Mouse (Mus musculus): ENCODE results near the gene Ubash3a. TPM values are rescaled to one million over a fixed set of nuclear protein-coding genes. Genes with fewer than 3 reads are reported as not detected.

Ubash3a gene
- polyA plus RNA-seq, 1 experiment = not detected

DNA sequence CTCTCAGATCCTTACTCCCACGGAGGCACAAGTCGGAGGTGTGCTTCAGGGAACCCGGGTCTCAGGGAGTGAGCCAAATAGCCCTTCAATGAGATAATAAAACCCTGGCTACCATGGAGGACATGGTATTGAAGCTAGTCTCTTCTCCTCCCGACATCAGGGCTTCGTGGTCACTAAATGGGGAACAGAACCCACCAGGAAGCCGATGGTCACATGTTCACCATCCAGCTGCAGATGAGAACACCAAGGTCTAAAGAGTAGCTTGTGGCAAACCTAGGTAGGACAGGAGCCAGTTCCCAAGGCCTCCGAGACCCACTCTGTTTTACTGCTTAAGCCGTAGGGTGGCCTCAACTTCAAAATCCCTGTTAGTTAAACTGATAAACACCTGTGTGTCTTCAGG is 981 bp downstream of the Ubash3a start:
- H3K27ac ChIP-seq (ENCODE audit: insufficient read depth, low read depth, low read length) = no peak overlapping the region
- no peak overlapping the region for H3K4me3 ChIP-seq (ENCODE audit: insufficient read depth, low read depth, low read length)
- no peaks in the 10 kb centered on the region for H3K4me1 ChIP-seq (ENCODE audit: control insufficient read depth, insufficient read depth, low read length)
- TF ChIP-seq POLR2A (IDR thresholded peaks at IDR 0.05; ENCODE audit: insufficient read depth, low read depth, low read length) (no peak), CTCF (IDR thresholded peaks at IDR 0.05; ENCODE audit: insufficient read depth, low read depth, low read length) (no peak)
- 94% methylated on average over 8 of the region's 8 CpGs for WGBS

DNA sequence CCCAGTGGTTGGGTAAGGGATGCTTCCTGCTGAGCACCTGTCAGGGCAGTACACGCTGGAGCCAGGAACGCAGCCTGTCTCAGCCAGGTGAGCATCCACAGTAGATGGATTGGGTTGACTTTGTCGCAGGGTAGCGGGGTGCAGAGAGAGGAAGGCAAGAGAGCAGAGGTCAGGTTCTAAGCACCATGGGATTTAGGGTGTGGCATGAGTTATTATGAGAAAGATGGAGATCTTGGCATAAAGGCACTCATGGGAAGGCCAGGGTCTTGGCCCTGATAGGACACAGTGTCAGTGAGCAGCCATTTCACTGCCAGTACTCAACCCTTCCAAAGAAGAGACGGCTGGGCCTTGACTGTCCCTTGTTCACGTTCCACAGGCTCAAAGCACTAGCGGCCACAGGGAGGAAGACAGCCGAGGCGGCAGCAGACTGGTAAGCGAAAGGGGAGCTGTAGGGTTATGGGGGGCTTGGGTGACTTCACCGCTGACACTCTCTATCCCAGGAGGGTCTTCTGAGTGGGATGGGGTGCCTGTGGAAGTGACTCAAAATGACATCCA is 1.8 kb downstream of the Ubash3a start:
- no peak for TF ChIP-seq CTCF (IDR thresholded peaks at IDR 0.05; ENCODE audit: insufficient read depth, low read depth, low read length)
- no peak for TF ChIP-seq POLR2A (IDR thresholded peaks at IDR 0.05; ENCODE audit: insufficient read depth, low read depth, low read length)
- Histone ChIP-seq H3K27ac (ENCODE audit: insufficient read depth, low read depth, low read length) (no peak overlapping the region), H3K4me3 (ENCODE audit: insufficient read depth, low read depth, low read length) (no peak overlapping the region), H3K4me1 (ENCODE audit: control insufficient read depth, insufficient read depth, low read length) (no peaks in the 10 kb centered on the region)
- 96% methylated on average over 11 of the region's 11 CpGs for WGBS

DNA sequence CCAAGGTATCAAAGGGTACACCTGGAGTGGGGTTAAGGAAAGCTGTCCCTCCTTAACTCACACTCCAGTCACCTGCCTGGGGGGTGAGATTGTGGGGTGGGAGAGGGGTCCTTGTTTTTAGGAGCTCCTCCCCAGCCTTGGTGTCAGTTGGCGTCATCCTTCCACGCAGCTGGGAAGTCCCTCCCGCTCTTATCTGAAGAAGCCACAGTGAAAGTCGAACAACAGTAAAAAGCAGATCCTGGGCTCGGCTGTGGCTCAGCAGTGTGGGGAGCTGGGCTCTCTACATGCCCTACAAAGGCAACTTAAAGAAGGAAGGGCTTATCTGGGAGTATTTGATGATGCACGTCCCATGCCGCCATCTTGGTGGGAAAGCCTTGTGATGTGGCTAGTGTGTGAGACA is 2.6 kb downstream of the Ubash3a start:
- no peak for TF ChIP-seq CTCF (IDR thresholded peaks at IDR 0.05; ENCODE audit: insufficient read depth, low read depth, low read length)
- no peak for TF ChIP-seq POLR2A (IDR thresholded peaks at IDR 0.05; ENCODE audit: insufficient read depth, low read depth, low read length)
- 93% methylated on average over 7 of the region's 7 CpGs for whole genome bisulfite sequencing
- Histone ChIP-seq H3K4me3 (ENCODE audit: insufficient read depth, low read depth, low read length) (no peak overlapping the region), H3K4me1 (ENCODE audit: control insufficient read depth, insufficient read depth, low read length) (no peaks in the 10 kb centered on the region), H3K27ac (ENCODE audit: insufficient read depth, low read depth, low read length) (no peak overlapping the region)

DNA sequence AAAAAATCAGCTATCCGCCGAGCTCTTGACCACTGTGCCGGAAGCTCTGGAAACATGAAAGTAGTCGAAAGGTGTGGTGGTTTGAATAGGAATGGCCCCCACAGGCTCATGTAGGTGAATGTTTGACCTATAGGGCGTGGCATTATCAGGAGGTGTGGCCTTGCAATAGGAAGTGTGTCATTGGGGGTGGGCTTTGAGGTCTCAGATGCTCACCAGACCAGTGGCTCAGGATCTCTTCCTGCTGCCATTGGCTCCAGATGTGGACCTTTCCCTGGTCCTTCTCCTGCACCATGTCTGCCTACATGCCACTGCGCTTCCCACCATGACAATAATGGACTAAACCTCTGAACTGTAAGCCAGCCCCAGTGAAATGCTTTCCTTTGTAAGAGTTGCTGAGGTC is 4.2 kb downstream of the Ubash3a start:
- WGBS = 91% methylated on average over 6 of the region's 6 CpGs
- Histone ChIP-seq H3K4me3 (ENCODE audit: insufficient read depth, low read depth, low read length) (no peak overlapping the region), H3K27ac (ENCODE audit: insufficient read depth, low read depth, low read length) (no peak overlapping the region), H3K4me1 (ENCODE audit: control insufficient read depth, insufficient read depth, low read length) (no peaks in the 10 kb centered on the region)
- TF ChIP-seq POLR2A (IDR thresholded peaks at IDR 0.05; ENCODE audit: insufficient read depth, low read depth, low read length) (no peak), CTCF (IDR thresholded peaks at IDR 0.05; ENCODE audit: insufficient read depth, low read depth, low read length) (no peak)

DNA sequence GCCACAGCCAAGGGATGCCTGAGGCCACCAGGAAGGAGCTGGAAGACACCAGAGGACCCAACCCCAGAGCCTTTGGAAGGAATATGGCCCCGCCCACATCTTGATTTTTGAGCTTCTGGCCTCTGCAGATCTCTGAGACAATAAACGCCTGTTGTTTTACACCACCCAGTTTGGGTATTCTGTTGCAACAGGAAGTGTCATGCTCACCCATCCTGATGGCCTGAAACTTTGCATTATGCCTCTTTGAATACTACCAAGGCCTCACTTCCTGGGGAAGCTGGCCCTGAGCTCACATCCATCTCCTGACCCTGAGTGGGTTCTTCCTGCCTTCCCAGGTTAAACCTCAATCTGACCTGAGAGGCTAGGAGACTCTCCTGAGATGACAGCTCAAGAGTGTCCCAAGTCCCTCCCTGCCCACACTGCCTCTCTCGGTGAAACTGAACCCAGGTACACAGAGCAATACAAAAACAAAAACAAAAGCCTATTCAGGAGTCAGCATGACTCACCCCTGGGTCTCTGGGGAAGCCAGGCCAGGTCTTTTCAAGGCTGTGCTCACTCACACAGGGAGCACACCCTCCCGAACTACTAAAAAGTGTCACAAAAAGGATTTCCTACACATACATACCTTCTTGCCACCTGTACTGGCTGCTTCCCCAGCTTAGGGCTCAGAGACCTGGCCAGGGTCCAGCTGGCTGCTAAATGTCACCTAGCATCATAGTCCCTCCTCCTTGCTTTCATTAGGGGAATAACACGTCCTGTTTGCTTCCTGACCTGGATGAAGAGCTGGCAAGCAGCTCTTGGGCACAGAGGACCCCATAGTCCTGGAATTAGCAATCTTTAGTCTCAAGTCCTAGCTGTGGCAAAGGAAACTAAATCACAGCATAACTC is 8.6 kb downstream of the Ubash3a start:
- H3K4me3 ChIP-seq (ENCODE audit: insufficient read depth, low read depth, low read length) = no peak overlapping the region
- WGBS = 70% methylated on average over 5 of the region's 5 CpGs
- no peaks in the 10 kb centered on the region for H3K4me1 ChIP-seq (ENCODE audit: control insufficient read depth, insufficient read depth, low read length)
- no peak overlapping the region for H3K27ac ChIP-seq (ENCODE audit: insufficient read depth, low read depth, low read length)
- no peak for TF ChIP-seq POLR2A (IDR thresholded peaks at IDR 0.05; ENCODE audit: insufficient read depth, low read depth, low read length)
- TF ChIP-seq CTCF (IDR thresholded peaks at IDR 0.05; ENCODE audit: insufficient read depth, low read depth, low read length) = no peak

DNA sequence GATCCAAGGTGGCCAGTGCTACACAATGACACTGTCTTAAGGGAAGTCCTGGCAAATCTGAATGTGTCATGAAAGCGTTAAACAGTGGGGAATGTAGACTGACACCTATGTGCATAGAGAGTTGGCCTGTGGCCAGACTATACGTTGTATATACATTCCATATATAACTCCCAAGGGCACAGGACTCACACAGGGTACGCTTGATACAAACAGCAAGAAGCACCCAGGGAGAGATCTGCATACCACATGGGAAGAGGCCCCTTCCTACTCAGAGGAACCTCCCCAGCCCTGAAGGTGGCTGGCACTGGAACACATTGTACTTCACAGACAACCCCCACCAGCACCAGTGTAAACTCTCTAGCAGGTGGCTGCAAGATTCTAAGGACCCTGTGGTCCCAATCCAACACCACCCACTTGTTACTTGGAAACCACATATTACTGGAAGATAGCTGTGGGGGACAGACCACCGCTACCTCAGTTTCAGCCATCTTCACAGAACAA is 15.2 kb downstream of the Ubash3a start:
- WGBS = 81% methylated on average over 4 of the region's 4 CpGs
- Histone ChIP-seq H3K27ac (ENCODE audit: insufficient read depth, low read depth, low read length) (no peak overlapping the region), H3K4me1 (ENCODE audit: control insufficient read depth, insufficient read depth, low read length) (peaks cover 2% of the 10 kb centered on the region; the same call in 1 of the 2 replicates), H3K4me3 (ENCODE audit: insufficient read depth, low read depth, low read length) (no peak overlapping the region)
- no peak for TF ChIP-seq POLR2A (IDR thresholded peaks at IDR 0.05; ENCODE audit: insufficient read depth, low read depth, low read length)
- no peak for TF ChIP-seq CTCF (IDR thresholded peaks at IDR 0.05; ENCODE audit: insufficient read depth, low read depth, low read length)

DNA sequence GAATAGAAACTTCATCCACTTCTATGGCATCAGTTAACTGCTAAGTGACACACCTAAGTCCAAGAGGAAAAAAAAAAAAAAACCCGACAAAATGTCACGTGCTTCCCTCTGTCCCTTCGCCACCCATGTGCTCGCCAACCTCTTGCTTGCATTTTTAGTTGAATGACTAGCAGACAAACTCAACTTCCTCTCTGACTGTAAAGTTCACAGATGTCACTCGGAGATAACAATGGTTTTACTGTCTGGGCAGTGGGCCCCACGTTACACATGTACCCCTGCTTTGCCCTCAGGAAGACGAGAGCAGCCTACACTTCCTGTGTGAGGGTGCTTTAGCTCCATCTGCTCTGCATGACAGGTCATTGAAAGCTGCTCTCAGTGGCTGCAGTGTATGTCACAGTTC is 16.2 kb downstream of the Ubash3a start:
- H3K4me1 ChIP-seq (ENCODE audit: control insufficient read depth, insufficient read depth, low read length) = peaks cover 2% of the 10 kb centered on the region; the same call in 1 of the 2 replicates
- no peak overlapping the region for H3K27ac ChIP-seq (ENCODE audit: insufficient read depth, low read depth, low read length)
- 78% methylated on average over 7 of the region's 7 CpGs for WGBS
- no peak overlapping the region for H3K4me3 ChIP-seq (ENCODE audit: insufficient read depth, low read depth, low read length)
- no peak for TF ChIP-seq POLR2A (IDR thresholded peaks at IDR 0.05; ENCODE audit: insufficient read depth, low read depth, low read length)

DNA sequence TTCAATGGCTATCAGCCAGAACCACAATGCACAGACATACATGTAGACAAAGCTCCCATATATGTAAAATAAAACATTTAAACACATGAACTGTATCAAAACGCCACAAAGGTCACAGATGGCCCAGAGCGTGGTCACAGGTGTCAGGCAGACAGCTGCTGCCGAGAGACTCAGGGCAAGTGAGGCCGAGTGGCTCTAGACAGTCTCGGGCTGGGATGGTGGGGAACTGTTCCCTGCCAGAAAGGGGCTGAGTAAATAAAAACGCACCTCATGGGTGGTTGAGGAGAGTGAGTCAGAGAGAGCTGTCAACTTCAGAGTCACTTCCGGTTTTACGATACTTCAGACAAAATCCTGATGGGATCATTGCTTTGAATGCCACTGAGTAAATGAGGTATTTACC is 16.9 kb downstream of the Ubash3a start:
- no peak for TF ChIP-seq POLR2A (IDR thresholded peaks at IDR 0.05; ENCODE audit: insufficient read depth, low read depth, low read length)
- TF ChIP-seq CTCF (IDR thresholded peaks at IDR 0.05; ENCODE audit: insufficient read depth, low read depth, low read length) = no peak
- Histone ChIP-seq H3K27ac (ENCODE audit: insufficient read depth, low read depth, low read length) (no peak overlapping the region), H3K4me3 (ENCODE audit: insufficient read depth, low read depth, low read length) (no peak overlapping the region), H3K4me1 (ENCODE audit: control insufficient read depth, insufficient read depth, low read length) (peaks cover 2% of the 10 kb centered on the region; the same call in 1 of the 2 replicates)
- 90% methylated on average over 8 of the region's 8 CpGs for WGBS

DNA sequence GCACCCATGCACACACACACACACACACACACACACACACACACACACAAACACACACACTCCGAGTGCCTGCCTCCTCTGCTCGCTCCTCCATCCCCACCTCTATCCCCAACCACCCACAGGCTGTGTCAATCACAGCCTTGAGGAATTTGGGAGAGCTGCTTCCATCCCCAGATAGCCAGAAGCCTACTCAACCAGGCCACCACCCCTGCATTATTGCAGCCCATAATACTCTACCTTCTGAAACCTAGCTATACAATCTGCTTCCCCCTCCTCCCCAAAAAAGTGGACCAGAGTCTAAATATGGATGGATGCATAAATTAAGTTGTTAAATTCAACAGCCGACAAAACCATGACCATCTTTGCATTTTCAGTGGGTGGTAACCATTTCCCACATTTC is 18.7 kb downstream of the Ubash3a start:
- Histone ChIP-seq H3K4me3 (ENCODE audit: insufficient read depth, low read depth, low read length) (no peak overlapping the region), H3K4me1 (ENCODE audit: control insufficient read depth, insufficient read depth, low read length) (peaks cover 2% of the 10 kb centered on the region; the same call in 1 of the 2 replicates), H3K27ac (ENCODE audit: insufficient read depth, low read depth, low read length) (no peak overlapping the region)
- no peak for TF ChIP-seq POLR2A (IDR thresholded peaks at IDR 0.05; ENCODE audit: insufficient read depth, low read depth, low read length)
- no peak for TF ChIP-seq CTCF (IDR thresholded peaks at IDR 0.05; ENCODE audit: insufficient read depth, low read depth, low read length)
- WGBS = 72% methylated on average over 3 of the region's 3 CpGs

Measured in olfactory bulb, adult 2 months (tissue).